Mouse (Mus musculus): ENCODE measurements around the gene Gli2. TPM values are rescaled to one million over a fixed set of nuclear protein-coding genes. Genes with fewer than 3 reads are reported as not detected.

Gene Gli2
- polyA plus RNA-seq, 1 experiment from 2014 or later: 8.1 TPM

GRCm38 (mm10) chr1:118927543-118928354 is 125.7 kb downstream of the Gli2 start:
- ATAC-seq (ENCODE audit: insufficient read depth, low FRiP score, low read depth): no peak
- H3K4me1 ChIP-seq: no peaks in the 10 kb centered on the region
- 58% methylated on average over 12 of the region's 12 CpGs for WGBS
- H3K36me3 ChIP-seq: no peaks in the 10 kb centered on the region
- H3K9ac ChIP-seq: no peak overlapping the region
- no peak overlapping the region for H3K4me3 ChIP-seq (replicated peaks)
- H3K9me3 ChIP-seq: no peaks in the 10 kb centered on the region
- H3K27ac ChIP-seq: no peak overlapping the region
- H3K4me2 ChIP-seq: no peak overlapping the region
- H3K27me3 ChIP-seq (replicated peaks): no peaks in the 10 kb centered on the region

GRCm38 (mm10) chr1:118926556-118926955 is 126.9 kb downstream of the Gli2 start:
- Histone ChIP-seq H3K36me3 (no peaks in the 10 kb centered on the region), H3K27ac (no peak overlapping the region), H3K4me2 (no peak overlapping the region), H3K9me3 (no peaks in the 10 kb centered on the region), H3K4me1 (no peaks in the 10 kb centered on the region), H3K27me3 (replicated peaks) (no peaks in the 10 kb centered on the region), H3K9ac (no peak overlapping the region), H3K4me3 (replicated peaks) (no peak overlapping the region)
- ATAC-seq (ENCODE audit: insufficient read depth, low FRiP score, low read depth): no peak
- WGBS: 90% methylated on average over 7 of the region's 7 CpGs

GRCm38 (mm10) chr1:118922189-118922588 is 131.2 kb downstream of the Gli2 start:
- Histone ChIP-seq H3K36me3 (no peaks in the 10 kb centered on the region), H3K9me3 (no peaks in the 10 kb centered on the region), H3K27ac (no peak overlapping the region), H3K9ac (no peak overlapping the region), H3K27me3 (replicated peaks) (no peaks in the 10 kb centered on the region), H3K4me1 (no peaks in the 10 kb centered on the region), H3K4me2 (no peak overlapping the region), H3K4me3 (replicated peaks) (no peak overlapping the region)
- no peak for ATAC-seq (ENCODE audit: insufficient read depth, low FRiP score, low read depth)
- WGBS: 87% methylated on average over 6 of the region's 6 CpGs

GRCm38 (mm10) chr1:118917520-118918220 is 135.7 kb downstream of the Gli2 start:
- no peak overlapping the region for H3K27ac ChIP-seq
- H3K4me3 ChIP-seq (replicated peaks): no peak overlapping the region
- ATAC-seq (ENCODE audit: insufficient read depth, low FRiP score, low read depth): no peak
- 50% methylated on average over 7 of the region's 7 CpGs for WGBS
- H3K27me3 ChIP-seq (replicated peaks): no peaks in the 10 kb centered on the region
- no peaks in the 10 kb centered on the region for H3K36me3 ChIP-seq
- peaks cover 23% of the 10 kb centered on the region for H3K4me1 ChIP-seq
- no peaks in the 10 kb centered on the region for H3K9me3 ChIP-seq
- H3K9ac ChIP-seq: no peak overlapping the region
- no peak overlapping the region for H3K4me2 ChIP-seq

- no peak overlapping the region for H3K4me3 ChIP-seq (replicated peaks)
- ATAC-seq (ENCODE audit: insufficient read depth, low FRiP score, low read depth): peak; percentile 51; the same call in 1 of the 2 replicates
- no peaks in the 10 kb centered on the region for H3K9me3 ChIP-seq
- no peak overlapping the region for H3K27ac ChIP-seq
- 35% methylated on average over 12 of the region's 12 CpGs for WGBS
- no peaks in the 10 kb centered on the region for H3K36me3 ChIP-seq
- H3K4me2 ChIP-seq: no peak overlapping the region
- peaks cover 25% of the 10 kb centered on the region for H3K4me1 ChIP-seq
- no peak overlapping the region for H3K9ac ChIP-seq
- no peaks in the 10 kb centered on the region for H3K27me3 ChIP-seq (replicated peaks)
Observed at GRCm38 (mm10) chr1:118916477-118917075, 136.8 kb downstream of the Gli2 start.

- no peak overlapping the region for H3K9ac ChIP-seq
- no peaks in the 10 kb centered on the region for H3K27me3 ChIP-seq (replicated peaks)
- 35% methylated on average over 17 of the region's 17 CpGs for WGBS
- no peak overlapping the region for H3K4me3 ChIP-seq (replicated peaks)
- H3K4me1 ChIP-seq: peaks cover 25% of the 10 kb centered on the region
- no peak overlapping the region for H3K27ac ChIP-seq
- H3K4me2 ChIP-seq: no peak overlapping the region
- H3K9me3 ChIP-seq: no peaks in the 10 kb centered on the region
- ATAC-seq (ENCODE audit: insufficient read depth, low FRiP score, low read depth): no peak
- no peaks in the 10 kb centered on the region for H3K36me3 ChIP-seq
Observed at GRCm38 (mm10) chr1:118913414-118914385, 139.7 kb downstream of the Gli2 start.

GRCm38 (mm10) chr1:118912929-118913328 is 140.5 kb downstream of the Gli2 start:
- no peak overlapping the region for H3K9ac ChIP-seq
- H3K4me3 ChIP-seq (replicated peaks): no peak overlapping the region
- H3K27ac ChIP-seq: no peak overlapping the region
- no peaks in the 10 kb centered on the region for H3K9me3 ChIP-seq
- no peak for ATAC-seq (ENCODE audit: insufficient read depth, low FRiP score, low read depth)
- no peak overlapping the region for H3K4me2 ChIP-seq
- H3K36me3 ChIP-seq: no peaks in the 10 kb centered on the region
- WGBS: 19% methylated on average over 6 of the region's 6 CpGs
- no peaks in the 10 kb centered on the region for H3K27me3 ChIP-seq (replicated peaks)
- peaks cover 31% of the 10 kb centered on the region for H3K4me1 ChIP-seq

GRCm38 (mm10) chr1:118911427-118911727 is 142.0 kb downstream of the Gli2 start:
- H3K36me3 ChIP-seq: no peaks in the 10 kb centered on the region
- no peaks in the 10 kb centered on the region for H3K27me3 ChIP-seq (replicated peaks)
- no peaks in the 10 kb centered on the region for H3K9me3 ChIP-seq
- H3K9ac ChIP-seq: no peak overlapping the region
- no peak overlapping the region for H3K4me3 ChIP-seq (replicated peaks)
- peaks cover 35% of the 10 kb centered on the region for H3K4me1 ChIP-seq
- no peak for ATAC-seq (ENCODE audit: insufficient read depth, low FRiP score, low read depth)
- no peak overlapping the region for H3K4me2 ChIP-seq
- H3K27ac ChIP-seq: no peak overlapping the region
- 89% methylated on average over 3 of the region's 3 CpGs for WGBS

- no peaks in the 10 kb centered on the region for H3K27me3 ChIP-seq (replicated peaks)
- no peak overlapping the region for H3K4me3 ChIP-seq (replicated peaks)
- H3K27ac ChIP-seq: no peak overlapping the region
- no peaks in the 10 kb centered on the region for H3K36me3 ChIP-seq
- H3K9ac ChIP-seq: no peak overlapping the region
- no peak for ATAC-seq (ENCODE audit: insufficient read depth, low FRiP score, low read depth)
- WGBS: 41% methylated on average over 13 of the region's 13 CpGs
- H3K4me2 ChIP-seq: no peak overlapping the region
- peaks cover 35% of the 10 kb centered on the region for H3K4me1 ChIP-seq
- H3K9me3 ChIP-seq: no peaks in the 10 kb centered on the region
Observed at GRCm38 (mm10) chr1:118910693-118911426, 142.6 kb downstream of the Gli2 start.

- WGBS: 84% methylated on average over 3 of the region's 3 CpGs
- Histone ChIP-seq H3K9ac (no peak overlapping the region), H3K27ac (no peak overlapping the region), H3K4me2 (no peak overlapping the region), H3K27me3 (replicated peaks) (no peaks in the 10 kb centered on the region), H3K4me1 (peaks cover 29% of the 10 kb centered on the region), H3K4me3 (replicated peaks) (no peak overlapping the region), H3K36me3 (no peaks in the 10 kb centered on the region), H3K9me3 (no peaks in the 10 kb centered on the region)
- no peak for ATAC-seq (ENCODE audit: insufficient read depth, low FRiP score, low read depth)
Observed at GRCm38 (mm10) chr1:118909051-118909450, 144.4 kb downstream of the Gli2 start.

GRCm38 (mm10) chr1:118907574-118907973 is 145.8 kb downstream of the Gli2 start:
- Histone ChIP-seq H3K9ac (no peak overlapping the region), H3K4me1 (peaks cover 17% of the 10 kb centered on the region), H3K4me3 (replicated peaks) (no peak overlapping the region), H3K4me2 (no peak overlapping the region), H3K36me3 (no peaks in the 10 kb centered on the region), H3K9me3 (no peaks in the 10 kb centered on the region), H3K27ac (peak overlapping the region; percentile 48; the same call in 1 of the 2 replicates), H3K27me3 (replicated peaks) (no peaks in the 10 kb centered on the region)
- ATAC-seq (ENCODE audit: insufficient read depth, low FRiP score, low read depth): no peak
- WGBS: 24% methylated on average over 9 of the region's 9 CpGs
